Mouse (Mus musculus): Measurements from ENCODE around the gene Slc13a3.

- TF ChIP-seq GATA1 (IDR thresholded peaks at IDR 0.05; ENCODE audit: low read length) (no peak), TAL1 (IDR thresholded peaks at IDR 0.05; ENCODE audit: low read length) (no peak)
These were observed 2.9 kb downstream of the Slc13a3 start for GRCm38 (mm10) chr2:165470167-165470566.

All from erythroblast, embryonic 14.5 days (primary cell).